Mouse (Mus musculus) lung, embryonic 16.5 days (tissue): ENCODE measurements around the gene Zfp369. TPM values are rescaled to one million over a fixed set of nuclear protein-coding genes. Genes with fewer than 3 reads are reported as not detected.

ENCODE experiments used
- polyA plus RNA-seq: library from polyadenylated mRNA; unstranded; fragments of >200 nt; fragmentation: Nextera tagmentation; extraction: Ambion mirVana; gene quantifications from 2 replicates; pipeline ENCODE4 v1.2.1, GENCODE M21; 2015

Zfp369 gene
- polyA plus RNA-seq, 1 experiment from 2014 or later = 10.9 TPM

Other genes with a start within 250 kb of the Zfp369 start
- gene Spata31d1c, start 245.8 kb upstream of the Zfp369 start, polyA plus RNA-seq = not detected in 2 replicates
- not detected in 2 replicates for gene Prss47, start 226.1 kb upstream of the Zfp369 start, polyA plus RNA-seq
- 53.8 and 56.0 TPM in 2 replicates for gene Mfsd14b, start 165.8 kb upstream of the Zfp369 start, polyA plus RNA-seq
- not detected in 2 replicates for gene Olfr465-ps1, start 140.7 kb upstream of the Zfp369 start, polyA plus RNA-seq
- gene Olfr466, start 128.6 kb upstream of the Zfp369 start, polyA plus RNA-seq = not detected in 2 replicates
- not detected in 2 replicates for gene Nlrp4f, start 72.8 kb upstream of the Zfp369 start, polyA plus RNA-seq
- not detected in 2 replicates for gene Gm10775, start 19.3 kb upstream of the Zfp369 start, polyA plus RNA-seq
- gene Gm10139, start 233.9 kb downstream of the Zfp369 start, polyA plus RNA-seq = not detected in 2 replicates